Mouse (Mus musculus): ENCODE data around the gene Trmt2a. TPM values are rescaled to one million over a fixed set of nuclear protein-coding genes. Genes with fewer than 3 reads are reported as not detected.
A peak's percentile ranks its signal among the peaks of the same experiment; 100 is the strongest.

Trmt2a gene
- total RNA-seq, 2 experiments from 2014 or later: 12.1 to 12.7 TPM

DNA sequence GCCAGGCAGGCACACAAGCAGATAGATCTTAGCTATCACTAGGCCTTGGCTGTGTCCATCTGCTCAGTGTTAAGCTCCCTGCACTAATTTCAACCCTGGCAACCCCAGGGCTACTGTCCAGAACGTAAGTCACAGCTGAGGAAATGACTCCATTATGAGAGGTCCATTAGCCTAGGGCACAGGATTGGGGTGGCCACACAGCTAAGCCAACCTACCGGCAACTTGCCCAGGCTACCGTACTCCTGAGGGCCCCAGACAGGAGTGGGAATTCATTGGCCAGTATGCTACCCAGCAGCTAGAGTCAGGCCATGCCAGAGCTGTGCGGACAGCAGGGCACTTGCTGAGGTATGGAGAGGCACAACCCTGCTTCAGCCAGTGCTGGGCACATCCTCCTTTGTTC, 19.6 kb upstream of the Trmt2a start:
- intact Hi-C loops (cut with DNase I; ENCODE audit: low total_unique reads): no loop called here

GRCm38 (mm10) chr16:18229622-18230021, 18.9 kb upstream of the Trmt2a start:
- intact Hi-C loops (cut with DNase I; ENCODE audit: low total_unique reads): no loop called here
- DNase-seq: no peak

More for the DNA sequence above, 19.6 kb upstream of the Trmt2a start:
- DNase-seq: no peak

GRCm38 (mm10) chr16:18230617-18231016, 17.9 kb upstream of the Trmt2a start:
- DNase-seq: no peak
- intact Hi-C loops (cut with DNase I; ENCODE audit: low total_unique reads): no loop called here

DNA sequence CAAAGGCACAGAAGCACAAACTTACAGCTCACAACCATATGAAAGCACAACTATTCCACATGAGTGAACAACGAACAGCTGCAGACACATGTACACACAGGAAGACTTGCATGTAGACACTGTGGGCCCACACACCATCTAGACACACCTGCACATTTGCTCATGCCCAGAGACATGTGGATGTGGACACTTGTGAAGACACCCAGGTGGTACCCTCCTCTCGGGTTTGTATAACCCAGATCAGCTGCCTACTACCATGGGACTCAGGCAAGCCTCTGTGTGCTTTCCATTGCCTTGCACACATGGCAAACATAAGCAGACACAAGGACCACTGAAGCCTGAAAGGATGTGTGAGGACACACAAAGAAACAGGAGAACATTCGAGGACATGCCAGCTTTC, 17.4 kb upstream of the Trmt2a start:
- no peak for DNase-seq
- intact Hi-C loops (cut with DNase I; ENCODE audit: low total_unique reads): no loop called here

GRCm38 (mm10) chr16:18231451-18231850, 17.0 kb upstream of the Trmt2a start:
- DNase-seq: no peak
- intact Hi-C loops (cut with DNase I; ENCODE audit: low total_unique reads): no loop called here

DNA sequence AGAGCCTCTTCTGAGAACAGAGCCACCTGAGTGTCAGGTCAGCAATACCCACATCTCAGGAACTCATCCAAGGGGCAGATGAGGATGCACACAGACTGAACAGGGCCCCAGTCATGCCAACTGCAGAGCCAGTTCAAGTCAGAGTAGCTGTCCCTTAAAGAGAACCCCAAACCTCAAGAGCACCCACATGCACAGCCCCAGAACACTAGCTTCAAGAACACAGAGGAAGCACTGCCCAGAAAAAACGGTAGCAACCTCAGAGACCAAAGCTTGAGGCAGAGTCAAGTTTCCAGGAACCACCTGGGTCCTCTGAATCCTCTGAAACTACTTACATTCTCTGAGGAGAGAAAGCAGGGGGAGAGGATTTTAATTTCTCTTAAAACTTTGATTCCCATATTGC, 15.0 kb upstream of the Trmt2a start:
- intact Hi-C loops (cut with DNase I; ENCODE audit: low total_unique reads): no loop called here
- no peak for DNase-seq

DNA sequence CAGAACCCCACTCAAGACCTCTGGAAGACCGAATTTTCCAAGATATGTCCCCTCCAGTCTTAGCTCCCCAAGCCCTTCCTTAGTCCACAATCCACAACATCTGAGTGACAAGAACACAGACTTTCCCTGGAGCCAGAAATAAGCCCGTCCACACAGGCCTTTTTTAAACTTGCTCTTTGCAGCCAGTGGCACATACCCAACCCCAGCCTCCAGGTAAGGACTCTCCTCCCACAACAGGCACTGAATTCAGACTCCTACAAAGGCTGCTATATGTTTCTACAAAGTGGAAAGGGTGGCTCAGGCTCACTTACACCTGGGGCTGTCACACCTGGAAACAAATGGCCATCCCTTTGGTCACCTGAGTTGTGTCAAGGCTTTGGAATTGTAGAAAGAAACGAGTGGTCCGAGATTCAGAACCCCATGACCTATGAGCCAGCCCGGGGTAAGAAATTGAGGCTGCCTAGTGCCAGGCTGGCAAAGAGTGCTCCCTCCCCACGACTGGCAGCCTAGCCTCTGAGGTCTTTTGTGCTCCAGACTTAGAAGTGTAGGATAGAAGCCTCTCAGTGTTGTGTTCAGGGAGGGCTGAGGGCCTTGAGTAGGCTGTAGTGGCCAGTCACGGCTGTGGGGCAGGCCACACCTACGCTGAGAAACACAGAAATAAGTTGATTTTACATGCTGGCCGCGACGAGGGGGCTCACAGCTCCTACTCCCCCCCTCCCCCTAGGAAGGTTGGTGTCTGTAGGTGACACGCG, 14.4 kb upstream of the Trmt2a start:
- DNase-seq: no peak
- intact Hi-C loops (cut with DNase I; ENCODE audit: low total_unique reads): no loop called here

DNA sequence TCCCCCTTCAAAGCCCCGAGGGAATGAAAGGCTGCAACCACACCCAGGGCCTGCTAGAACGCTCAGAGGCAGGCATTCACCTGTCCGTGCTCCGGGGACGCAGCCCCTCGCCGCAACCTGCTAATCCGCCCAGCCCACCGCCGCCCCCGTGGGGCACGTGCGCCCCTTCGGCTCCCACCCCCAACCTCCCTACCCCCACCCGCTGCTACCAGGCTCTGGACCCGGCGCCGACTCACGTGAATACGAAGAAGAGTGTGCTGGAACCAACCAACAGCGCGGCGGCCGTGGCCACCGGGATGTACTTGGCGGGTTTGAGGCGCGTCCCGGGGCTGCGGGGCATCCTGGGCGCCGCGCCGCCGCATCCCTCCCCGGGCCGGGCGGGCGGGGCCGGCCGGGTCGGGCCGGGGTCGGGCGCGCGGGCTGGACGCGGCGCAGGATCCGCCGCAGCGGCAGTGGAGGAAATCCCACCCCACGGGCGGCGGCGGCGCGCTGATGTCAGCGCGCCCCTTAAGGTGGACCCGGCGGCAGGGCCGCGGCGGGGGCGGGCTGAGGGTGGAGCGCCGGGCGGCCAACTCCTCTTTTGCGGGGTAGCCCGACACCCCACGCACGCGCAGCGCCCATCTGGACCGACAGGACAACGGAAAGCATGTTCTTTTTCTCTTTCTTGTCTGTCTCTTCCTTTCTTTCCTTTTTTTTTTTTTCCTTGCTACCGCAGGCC, 13.6 kb upstream of the Trmt2a start, which contains the start of gene Zdhhc8:
TSS of gene Zdhhc8 (minus strand) at position 466 of the 718 bp plus-strand sequence.
- DNase-seq: peak; percentile 84
- intact Hi-C loops (cut with DNase I; ENCODE audit: low total_unique reads): no loop called here

- intact Hi-C loops (cut with DNase I; ENCODE audit: low total_unique reads): no loop called here
- peak; percentile 72 for DNase-seq
These were observed 13.0 kb upstream of the Trmt2a start for GRCm38 (mm10) chr16:18235389-18236065.

- intact Hi-C loops (cut with DNase I; ENCODE audit: low total_unique reads): no loop called here
- no peak for DNase-seq
These were observed 11.6 kb upstream of the Trmt2a start for GRCm38 (mm10) chr16:18236676-18237501.

DNA sequence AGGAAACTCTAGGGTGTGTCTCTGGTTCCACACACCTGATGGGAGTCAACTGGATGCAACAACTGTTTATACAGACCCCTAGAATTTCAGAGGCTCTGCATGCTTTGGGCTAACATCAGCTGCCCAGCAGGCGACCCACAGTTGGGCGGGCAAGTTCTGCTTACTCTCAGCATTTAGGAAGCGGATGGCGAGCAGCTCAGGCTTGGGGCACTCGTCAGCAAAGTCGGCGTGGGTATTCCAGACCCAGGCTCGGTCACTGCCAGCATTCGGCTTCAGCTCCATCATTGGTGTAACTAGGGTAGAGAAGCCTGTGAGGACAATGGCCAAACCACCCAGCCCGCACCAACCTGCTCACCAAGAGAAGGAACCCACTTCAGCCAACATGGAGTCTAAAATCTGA, 6.9 kb upstream of the Trmt2a start:
- intact Hi-C loops (cut with DNase I; ENCODE audit: low total_unique reads): no loop called here
- DNase-seq: no peak

DNA sequence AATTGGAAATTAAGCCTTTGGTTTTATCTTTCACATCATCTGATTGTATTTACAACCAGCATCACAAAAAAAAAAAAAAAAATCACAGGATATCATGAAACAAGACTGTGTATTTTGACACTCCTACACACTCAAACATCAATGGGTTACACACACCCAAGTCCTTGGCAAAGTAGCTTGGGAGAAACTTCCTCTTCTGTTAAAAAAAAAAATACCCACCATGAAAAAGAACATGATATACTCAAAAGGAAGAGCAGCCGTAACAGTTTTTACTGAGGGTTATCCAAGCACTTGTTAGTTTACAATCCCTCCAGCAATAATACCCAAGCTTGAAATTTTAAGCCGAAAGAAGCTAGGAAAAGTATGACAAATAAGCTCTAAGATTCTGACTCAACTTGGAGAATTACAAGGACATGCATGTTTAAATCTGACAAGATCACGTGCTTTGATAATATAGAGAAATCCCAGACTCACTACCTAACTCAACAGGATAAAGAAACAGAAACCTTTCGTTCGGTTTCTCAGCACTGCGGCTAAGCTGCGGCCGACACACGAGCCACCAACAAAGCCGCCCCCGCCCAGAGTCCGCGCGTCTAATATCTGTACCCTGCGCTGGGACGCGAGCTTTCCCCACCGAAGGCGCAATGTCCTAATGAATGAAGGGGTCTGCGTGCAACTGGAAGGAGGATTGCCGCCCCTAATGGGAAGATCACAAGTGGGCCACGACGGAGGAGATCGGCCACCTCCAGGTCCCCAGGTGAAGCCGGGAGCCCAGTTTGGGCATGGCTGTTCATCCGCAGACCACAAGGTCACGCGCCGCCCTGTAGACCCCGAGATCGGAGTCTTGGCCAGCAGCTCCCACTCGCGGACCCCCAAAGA, 719 bp upstream of the Trmt2a start:
- intact Hi-C loops (cut with DNase I; ENCODE audit: low total_unique reads): no loop called here
- no peak for DNase-seq

- intact Hi-C loops (cut with DNase I; ENCODE audit: low total_unique reads): no loop called here
- DNase-seq: peak; percentile 46
These were observed 987 bp downstream of the Trmt2a start for GRCm38 (mm10) chr16:18249364-18249967.

DNA sequence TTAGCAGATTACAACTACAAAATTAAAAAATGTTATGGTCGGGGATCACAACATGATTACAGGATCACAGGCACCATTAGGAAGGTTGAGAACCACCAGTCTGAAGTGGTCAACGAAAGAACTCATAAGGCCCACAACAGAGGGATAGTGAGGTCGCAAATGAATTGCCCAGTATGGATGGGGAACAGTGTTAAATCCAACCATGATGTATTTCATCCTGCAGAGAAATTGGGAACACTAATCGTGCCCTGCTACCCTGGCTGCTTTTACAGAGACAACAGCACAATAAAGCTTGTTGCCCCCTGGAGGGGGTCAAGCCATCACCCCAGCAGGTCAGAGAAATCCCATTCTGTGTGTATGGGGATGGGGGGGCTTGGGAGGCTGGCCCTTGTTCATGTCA, 1.8 kb downstream of the Trmt2a start:
- intact Hi-C loops (cut with DNase I; ENCODE audit: low total_unique reads): loop anchor here (5.0 kb wide), 1 partner anchor 37 kb away; the partner anchor contains the start of gene Dgcr8
- no peak for DNase-seq

DNA sequence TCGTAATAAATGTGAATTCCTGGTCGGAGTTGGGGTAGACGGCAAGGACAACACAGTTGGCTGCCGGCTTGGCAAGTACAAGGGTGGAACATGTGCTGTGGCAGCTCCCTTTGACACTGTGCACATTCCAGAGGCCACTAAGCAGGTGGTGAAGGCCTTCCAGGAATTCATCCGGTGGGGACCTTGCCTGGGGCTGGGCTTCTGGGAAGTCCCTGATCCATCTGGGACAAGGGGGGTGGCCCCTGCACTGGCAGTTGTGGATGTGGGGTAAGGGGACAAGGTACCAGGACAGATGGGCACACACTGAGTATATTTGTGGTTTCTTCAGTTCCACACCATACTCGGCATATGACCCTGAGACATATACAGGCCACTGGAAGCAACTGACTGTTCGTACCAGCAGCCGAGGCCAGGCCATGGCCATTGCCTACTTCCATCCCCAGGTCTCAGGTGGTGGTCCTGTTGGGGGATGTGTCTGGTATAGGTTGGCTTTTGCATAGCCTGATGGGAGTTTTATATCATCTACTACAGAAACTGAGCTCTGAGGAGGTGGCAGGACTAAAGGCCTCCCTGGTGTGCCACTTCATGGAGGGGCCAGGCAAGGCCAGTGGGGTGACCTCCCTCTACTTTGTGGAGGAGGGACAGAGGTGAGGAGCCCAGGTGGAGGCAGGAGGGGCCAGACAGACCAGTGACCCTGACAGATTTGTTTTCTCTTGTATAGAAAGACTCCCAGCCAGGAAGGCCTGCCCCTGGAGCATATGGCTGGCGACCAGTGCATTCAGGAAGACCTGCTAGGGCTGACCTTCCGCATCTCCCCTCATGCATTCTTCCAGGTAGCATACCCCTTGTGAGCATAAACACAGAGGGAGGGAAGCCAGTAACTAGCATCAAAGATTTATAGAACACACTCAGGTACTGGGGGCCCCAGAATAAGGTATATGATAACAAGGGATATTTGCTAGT, 2.6 kb downstream of the Trmt2a start:
- DNase-seq: no peak
- intact Hi-C loops (cut with DNase I; ENCODE audit: low total_unique reads): loop anchor here (5.0 kb wide), 1 partner anchor 36 kb away; the partner anchor contains the start of gene Dgcr8

DNA sequence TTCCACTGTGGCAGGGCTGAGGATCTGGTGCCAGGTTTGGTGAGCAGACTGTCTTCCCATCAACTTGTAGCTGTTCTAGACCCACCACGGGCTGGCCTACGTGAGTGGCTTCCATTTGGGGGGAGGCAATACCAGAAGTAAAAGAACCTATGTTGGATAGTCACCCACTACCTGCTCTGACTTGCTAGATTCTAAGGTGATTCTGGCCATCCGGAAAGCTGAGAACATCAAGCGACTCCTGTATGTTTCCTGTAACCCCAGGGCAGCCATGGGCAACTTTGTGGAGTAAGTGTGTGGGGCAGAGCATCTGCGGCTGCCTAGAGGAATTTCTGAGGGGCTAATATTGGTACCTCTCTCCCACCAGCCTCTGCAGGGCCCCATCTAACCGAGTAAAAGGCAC, 4.3 kb downstream of the Trmt2a start:
- intact Hi-C loops (cut with DNase I; ENCODE audit: low total_unique reads): loop anchor here (5.0 kb wide), 1 partner anchor 35 kb away; the partner anchor contains the start of gene Dgcr8
- DNase-seq: no peak

GRCm38 (mm10) chr16:18253866-18254265, 5.4 kb downstream of the Trmt2a start:
- no peak for DNase-seq
- intact Hi-C loops (cut with DNase I; ENCODE audit: low total_unique reads): loop anchor here (5.0 kb wide), 1 partner anchor 33 kb away; the partner anchor contains the start of gene Dgcr8

Data from gastrocnemius, postnatal 14 days (tissue).